Mouse (Mus musculus): ENCODE measurements around the gene Slc20a1.
A peak's percentile ranks its signal among the peaks of the same experiment; 100 is the strongest.

Slc20a1 gene

DNA sequence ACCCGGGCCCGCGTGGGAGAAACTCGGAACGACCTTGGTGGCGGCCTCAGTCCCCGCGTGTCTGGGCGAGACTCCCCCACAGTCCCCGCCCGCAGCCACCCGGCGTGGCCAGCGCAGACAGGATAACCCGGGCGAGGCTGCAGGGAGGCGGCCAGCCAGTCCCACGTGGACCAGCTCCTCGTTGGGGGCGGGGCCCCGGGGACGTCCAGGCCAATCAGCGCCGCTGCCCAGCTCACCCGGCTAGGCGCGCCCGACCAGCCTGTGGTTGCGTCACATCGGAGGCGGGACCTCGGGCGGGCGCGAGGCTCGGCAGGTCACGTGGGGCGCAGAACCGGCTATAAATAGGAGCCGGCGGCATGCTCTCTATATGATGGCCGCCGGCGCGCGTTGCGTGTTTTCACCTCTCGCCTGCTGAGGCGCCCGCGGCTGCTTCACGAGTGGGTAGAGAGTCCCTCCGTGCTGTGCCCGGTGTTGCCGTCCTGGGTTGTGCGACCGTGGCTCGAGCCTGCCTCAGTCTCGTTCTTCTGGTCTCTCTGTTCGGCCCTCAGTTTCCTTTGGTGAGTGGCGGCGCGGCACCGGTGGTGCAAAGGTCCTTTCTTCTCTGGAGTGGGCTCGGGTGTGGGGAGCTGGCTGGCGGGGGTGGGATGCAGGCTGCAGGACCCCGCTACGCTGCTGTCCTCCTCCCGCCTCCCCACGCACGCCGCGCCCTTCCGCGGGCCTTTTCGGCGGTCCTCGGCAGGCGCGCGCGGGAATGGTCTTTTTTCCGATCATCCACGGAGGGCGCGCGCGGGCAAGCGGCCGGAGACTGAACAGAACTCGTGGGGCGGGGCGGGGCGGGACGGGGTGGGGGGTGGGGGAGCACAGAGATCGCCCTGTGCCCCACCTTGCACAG lies at the start of gene Slc20a1:
Slc20a1 (plus strand) TSS at position 329 of the 892 bp plus-strand sequence.
- DNase-seq = peak; percentile 100

DNA sequence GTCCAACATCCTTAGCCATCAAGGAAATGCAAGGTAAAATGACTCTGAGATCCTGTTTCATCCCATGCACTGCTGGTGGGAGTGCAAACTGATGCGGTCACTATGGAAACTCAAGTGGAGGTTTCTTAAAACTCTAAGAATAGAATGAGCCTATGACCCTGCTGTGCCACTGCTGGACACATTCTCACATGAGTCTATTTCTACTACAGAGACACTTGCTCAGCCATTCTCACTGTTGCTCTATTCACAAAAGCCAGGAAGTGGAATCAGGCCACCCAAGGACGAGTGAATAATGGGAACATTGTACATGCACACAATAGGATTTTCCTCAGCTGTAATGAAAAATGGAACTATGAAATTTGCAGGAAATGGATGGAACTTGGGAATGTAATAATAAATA lies 49.7 kb upstream of the Slc20a1 start:
- DNase-seq = no peak

DNA sequence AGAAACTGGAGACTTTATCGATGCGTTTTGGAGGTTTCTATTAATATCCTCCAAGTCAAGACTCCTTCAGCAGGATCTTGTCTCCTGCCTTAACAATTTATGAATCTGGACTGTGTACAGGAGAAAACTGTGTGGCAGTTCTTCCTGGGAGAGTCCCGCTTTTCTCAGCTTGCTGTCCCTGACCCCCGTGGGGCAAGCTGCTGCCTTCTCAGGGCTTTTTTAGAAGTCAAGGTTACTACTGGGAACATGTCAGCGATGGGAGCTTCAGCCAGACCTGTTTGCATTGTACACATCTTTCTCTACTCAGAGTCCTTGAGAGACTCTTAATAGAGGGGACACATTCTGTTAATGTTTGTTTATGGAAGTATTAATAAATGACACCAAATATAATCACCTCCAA lies 48.2 kb upstream of the Slc20a1 start:
- DNase-seq = no peak

DNA sequence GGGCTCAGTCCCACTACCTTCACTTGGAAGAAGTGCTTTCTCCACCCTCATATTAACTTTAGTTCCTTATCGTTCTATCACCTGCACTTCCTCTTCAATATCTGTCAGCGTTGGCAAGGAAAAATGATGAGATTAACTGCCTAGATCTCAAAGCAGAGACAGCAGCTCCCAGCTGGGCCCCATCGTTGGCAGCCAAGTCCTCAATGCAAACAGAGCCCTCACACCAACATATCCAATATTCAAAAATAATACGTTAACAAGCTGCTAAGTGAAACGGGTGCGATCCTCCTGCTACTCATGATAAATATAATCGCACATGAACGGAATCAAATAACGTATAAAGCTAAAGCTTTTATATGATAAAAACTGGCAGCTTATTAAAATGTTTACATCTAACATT lies 47.5 kb upstream of the Slc20a1 start:
- DNase-seq = no peak

DNA sequence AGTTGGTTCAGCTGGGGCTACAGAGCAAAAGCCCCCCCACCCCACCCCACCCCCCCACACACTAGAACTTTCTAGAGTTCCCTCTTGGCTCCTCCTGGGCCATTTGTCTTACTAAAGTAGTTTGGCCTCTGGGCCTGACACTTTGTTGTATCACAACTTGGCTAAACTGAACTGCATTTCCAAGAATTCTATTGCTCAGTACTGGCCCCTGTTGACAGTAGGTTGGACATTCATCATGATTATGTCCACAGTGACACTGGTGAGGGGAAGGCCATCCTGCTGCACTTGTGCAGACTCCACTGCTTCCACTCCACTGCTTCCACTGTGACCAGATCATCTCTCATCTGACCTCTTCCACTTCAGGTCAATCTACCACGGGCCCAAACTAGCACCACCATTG lies 45.8 kb upstream of the Slc20a1 start:
- no peak for DNase-seq

DNA sequence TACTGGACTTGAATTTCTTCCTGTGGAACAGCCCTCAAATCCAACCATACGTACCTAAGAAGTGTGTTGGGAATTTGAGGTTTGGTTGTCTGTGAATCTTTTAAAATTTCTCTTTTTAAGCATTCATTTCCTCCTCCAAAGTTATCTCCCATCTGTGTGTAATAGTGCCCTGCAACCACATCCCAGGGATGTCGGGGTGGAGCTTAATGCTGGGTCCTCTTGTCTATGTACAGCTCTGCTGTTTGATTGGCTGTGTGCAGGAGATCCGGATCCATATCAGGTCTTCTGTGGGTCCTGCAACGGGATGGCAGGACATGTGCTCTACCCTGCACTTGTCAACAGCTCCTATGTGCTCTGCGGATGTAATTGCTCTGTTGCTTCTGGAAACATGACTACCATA lies 33.7 kb upstream of the Slc20a1 start:
- DNase-seq = no peak

DNA sequence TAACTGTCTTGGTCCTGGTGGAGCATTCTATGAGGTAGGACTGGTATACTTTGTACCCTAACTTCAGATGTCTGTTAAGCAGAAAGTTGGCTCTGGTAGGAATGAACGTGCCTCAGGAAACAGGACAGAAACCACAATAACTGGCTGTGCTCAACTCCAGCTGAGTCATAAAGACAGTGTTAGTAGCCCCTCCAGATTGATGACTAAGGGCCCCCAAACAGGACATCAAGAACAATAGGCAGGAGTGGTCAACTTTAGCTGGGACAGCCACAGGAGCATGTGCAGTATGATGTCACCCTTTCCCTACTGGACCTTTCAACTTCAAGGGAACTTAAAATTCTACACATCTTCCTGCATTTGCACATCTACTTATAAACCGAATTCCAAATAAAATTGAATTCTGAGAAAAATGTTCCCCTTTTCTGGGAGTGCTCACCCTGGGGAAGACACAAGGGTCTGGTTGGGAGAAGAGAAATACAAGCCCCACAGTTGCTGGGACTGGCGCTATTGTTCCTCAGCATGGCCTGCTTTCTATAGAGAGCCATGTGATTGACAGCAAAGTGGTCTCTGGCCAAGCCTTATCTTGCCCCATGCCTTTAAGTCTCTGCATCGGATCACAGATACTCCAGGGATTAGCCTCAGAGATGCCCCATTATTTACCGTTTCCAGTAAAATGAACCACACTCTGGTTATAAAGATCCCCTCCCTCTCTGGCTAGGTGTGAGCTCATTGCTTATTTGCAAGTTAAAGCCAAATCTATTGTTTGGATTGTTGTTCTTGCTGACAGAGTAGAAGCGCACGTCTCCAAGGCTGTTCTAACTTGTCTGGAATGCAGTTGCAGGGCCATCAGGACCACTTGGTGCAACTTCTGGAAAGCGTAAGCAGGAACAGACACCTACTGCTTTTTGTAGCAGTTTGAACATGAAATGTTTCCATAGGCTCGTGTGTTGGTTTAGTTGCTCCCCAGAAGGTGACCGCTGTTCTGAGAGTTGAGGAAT lies 31.8 kb upstream of the Slc20a1 start:
- DNase-seq = no peak

DNA sequence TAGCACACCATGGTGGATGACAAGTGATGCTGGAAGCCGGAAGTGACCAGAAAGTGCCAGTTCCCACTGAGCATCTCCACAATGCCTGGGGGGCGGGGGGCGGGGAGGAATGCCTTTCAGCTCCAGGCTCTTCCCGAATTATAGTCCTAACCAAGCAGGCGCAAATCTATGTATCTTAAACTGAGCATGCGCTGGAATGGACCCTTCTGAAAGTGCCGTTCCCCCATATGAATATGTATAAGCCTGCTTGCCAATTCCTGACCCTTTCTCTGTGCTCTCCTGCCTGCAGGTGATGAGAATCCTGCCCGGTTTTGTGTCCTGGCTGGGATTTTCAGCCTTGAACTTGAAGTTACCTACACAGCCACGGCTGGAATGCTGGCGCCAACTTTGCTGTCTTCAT lies 25.2 kb upstream of the Slc20a1 start:
- DNase-seq = no peak

DNA sequence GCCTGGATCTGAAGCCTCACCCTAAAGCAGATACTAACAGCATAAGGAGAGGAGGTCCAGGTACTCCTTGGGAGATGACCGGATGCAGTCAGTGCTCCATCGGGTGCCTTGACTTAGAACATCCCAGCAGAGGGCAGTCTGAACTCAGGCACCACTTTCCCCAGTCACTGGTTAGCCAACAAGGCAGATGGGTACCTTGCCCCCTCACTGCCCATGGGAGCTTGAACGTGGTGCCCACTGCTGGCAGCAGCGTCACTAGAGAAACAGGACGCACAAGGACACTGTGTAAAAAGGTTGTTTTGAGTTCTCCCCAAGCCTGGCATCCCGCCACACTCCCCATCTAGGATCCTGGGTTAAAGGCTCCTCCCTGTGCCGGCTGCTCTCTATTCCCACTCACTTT lies 24.1 kb upstream of the Slc20a1 start:
- DNase-seq = peak; percentile 33

DNA sequence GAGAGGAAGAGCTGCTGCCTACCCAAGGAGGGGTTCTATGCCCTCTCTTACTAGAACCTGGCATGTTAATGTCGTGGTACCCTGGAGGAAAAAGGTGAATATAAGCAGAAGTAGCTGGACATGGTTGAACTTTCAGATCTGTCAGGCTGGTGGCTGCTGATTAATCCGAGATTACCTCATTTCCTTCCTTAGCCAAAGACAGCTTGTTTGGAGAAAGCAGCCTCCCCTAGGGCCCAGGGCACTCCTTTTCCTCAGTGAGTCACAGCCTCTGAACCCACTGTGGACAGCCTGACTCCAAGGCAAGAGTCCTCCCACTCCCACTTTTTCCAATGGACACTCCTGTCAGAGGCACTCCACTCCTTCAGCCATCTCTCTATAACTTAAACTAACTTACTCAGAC lies 22.9 kb upstream of the Slc20a1 start:
- DNase-seq = no peak

DNA sequence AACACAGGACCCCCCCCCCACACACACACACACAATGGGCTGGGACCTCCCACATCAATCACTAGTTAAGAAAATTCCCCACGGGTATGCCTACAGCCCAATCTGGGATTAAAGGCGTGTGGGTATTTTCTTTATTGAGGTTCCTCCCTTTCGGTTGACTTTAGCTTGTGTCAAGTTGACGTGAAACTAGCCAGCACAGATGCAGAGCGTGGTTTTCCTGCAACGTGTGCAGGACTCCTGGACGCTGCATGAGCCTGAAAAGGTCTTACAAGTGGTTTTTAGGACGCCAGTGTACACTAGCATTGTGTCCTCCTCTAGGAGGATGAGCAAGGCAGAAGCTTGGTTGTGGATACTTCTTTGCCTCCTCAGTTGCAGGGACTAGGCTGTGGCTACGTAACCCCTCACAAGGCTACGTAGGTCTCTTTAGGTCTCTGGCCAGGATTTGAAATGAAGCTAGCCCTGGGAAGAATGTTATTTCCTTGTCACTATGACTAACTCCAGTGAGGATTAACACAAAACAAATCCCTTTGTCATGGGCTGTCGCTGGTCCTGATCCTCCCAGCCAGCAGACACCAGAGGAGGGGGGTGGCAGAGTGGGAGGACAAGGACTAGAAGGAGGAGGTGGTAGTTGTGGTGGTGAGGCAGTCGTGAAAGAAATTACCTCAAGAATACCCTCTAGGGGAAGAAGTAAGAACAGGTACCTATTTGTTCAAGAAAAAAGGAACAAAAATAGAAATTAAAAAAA lies 21.7 kb upstream of the Slc20a1 start:
- no peak for DNase-seq

DNA sequence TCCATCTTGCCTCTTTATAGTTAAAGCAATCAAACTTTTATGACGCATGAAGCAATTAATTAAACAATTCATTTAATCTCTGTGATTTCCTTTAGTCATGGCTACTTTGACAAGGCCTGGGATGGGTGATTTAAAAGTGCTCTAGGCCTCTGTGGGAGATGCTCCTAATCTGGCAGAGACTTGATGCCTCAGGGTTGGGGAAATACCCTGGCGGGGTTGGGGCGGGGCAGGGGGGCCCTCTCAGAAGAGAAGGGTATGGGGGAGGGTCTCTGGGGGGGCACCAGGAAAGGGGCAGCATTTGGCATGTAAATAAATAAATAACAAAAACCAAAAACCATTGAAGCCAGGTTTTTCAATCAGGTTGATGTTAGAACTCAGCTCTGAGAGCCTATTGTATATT lies 20.9 kb upstream of the Slc20a1 start:
- DNase-seq = no peak

DNA sequence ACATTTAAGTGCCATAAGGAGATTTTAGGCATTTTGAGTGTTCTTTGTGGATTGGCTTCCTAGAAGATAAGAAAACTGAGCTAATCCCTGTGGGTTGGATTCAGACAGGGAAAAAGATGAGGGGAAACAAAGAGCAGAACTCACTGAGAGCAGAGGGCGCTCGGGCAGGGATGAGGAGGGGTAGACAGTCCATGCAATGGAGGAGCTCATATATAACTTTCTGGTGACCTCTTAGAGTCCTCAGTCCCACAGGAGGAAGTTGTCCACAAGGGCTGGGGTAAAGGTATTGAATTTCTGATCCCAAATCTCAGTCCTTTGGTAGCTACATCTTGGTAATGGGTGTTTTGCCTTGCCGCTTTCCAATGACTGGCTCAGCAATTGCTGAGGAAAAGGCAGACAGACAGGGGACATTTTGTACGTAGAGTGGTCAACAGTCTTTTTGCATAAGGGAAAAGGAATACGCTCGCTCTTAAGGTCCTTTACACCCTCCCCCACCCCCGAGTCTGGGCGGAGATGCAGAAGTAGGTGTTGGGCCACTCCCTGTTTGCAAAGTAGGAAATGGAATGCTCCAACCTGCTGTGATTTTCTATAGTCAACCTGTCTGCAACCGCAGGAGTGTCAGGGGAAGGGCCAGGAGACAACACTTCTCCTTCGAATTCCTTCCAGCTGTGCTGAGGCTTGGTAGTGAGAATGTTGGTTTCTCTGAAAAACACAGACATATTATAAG lies 20.2 kb upstream of the Slc20a1 start:
- DNase-seq = no peak

DNA sequence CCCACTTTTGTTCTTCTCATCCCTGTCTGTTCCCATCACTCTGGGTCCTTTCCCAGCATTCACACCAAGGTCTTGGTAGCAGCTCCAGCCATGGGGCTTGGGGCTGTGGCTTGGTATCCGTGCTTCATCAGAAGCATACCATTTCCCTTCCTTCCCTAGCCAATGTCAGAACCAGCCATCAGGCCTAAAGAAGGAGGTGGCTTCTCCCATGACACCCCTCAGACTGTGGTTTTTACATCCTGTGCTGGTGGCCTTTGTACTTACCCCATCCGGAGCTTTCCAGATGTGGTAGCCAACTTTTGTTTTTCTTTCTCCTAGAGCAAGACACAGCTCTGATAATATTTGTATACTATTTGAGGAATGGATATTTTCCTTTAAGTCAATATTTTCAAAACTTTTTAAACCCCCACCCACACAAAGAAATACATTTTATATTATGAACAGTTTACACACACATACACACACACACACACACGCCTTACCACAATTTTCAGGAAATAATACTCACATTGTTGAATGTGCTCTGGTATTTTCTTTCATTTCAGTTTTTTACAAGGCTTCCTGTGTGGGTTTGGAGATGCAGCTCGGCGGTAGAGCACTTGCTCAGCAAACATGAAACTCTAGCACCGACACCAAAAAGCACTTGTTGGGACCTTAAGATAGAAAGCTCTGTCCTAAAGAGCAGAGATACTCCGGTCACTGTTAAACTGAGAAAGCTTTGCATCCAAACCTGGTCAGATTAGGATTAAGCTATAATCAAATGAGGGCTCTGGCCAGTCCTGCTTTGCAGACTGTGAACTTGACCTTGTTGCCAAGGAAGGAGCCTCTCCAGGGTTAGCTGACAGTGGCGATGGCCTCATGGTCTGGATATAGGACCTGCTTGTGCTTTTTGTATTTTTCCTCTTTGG lies 18.4 kb upstream of the Slc20a1 start:
- DNase-seq = no peak

DNA sequence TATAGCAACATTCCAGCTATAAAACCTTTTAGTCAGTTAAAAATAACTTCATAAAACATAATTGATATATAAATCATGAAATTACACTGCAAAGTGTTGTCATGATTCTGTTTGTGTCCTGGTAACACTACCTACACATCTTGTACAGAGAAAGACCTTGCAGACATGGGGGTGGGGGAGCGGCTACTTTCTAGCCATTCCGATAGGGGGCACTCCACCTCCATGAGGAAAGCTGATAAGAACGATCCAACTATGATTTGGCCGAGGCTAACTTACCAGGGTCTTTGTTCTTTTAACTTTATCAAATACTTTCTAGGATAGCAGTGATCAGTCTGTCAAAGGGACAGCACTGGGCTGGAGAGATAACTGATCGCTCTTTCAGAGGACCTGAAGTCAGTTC lies 17.1 kb upstream of the Slc20a1 start:
- DNase-seq = no peak

DNA sequence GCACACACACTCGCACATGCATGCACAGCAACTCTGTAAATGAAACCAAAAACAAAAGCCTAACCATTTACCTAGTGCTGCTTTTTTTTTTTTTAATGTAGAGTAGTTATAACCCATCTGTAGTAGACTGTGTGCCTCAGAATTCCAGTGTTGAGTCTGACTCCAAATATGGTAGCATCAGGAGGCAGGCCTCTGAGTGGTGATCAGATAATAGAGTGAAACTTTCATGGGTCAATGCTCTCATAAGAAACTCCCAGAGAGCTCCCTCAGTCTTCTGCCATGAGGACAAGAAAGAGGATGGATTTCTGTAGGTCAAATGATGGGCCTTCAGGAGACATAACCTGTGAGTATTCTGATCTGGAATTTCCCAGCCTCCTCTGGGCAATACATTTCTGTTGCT lies 16.2 kb upstream of the Slc20a1 start:
- DNase-seq = no peak

DNA sequence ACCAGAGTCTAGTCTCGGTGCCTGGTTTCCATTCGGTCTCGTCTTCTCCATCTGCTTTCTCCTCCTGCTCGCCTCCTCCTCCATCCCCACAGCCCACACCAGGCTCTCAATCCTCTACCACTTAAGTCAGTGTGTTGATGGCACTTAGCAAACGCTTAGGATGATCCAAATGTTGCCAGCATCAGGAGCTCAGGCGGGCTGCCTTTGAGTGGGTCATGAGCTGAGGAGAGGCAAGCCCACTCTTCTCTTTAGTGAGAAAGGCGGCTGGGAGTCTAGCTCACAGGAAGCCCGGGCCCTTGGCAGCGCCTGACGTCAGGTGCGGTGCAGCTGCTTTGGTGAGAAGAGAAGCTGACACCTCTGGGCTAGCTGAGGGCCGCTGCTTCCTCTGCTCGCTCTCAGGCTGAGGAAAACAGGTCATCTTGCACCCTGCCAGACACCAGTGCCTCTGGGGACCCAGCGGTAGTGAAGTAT lies 15.0 kb upstream of the Slc20a1 start:
- peak; percentile 59 for DNase-seq

DNA sequence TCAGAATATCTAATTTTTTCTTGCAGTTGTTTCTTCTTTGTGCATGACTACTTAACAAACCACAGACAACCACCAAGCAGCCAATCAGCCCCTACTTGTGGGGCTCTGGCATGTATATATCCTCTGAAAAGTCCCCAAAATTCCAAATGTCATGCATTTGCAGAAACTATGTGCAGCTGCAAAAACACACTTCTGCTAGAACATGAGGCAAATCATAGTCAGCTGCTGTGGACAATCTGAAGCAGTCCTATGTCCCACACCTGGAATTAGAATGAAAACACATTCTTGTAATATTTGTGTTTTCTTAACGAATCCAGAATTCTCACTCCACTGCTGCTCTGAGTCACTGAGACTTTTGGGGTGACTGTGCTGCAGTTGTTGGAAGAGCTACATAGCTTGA lies 13.7 kb upstream of the Slc20a1 start:
- DNase-seq = no peak

DNA sequence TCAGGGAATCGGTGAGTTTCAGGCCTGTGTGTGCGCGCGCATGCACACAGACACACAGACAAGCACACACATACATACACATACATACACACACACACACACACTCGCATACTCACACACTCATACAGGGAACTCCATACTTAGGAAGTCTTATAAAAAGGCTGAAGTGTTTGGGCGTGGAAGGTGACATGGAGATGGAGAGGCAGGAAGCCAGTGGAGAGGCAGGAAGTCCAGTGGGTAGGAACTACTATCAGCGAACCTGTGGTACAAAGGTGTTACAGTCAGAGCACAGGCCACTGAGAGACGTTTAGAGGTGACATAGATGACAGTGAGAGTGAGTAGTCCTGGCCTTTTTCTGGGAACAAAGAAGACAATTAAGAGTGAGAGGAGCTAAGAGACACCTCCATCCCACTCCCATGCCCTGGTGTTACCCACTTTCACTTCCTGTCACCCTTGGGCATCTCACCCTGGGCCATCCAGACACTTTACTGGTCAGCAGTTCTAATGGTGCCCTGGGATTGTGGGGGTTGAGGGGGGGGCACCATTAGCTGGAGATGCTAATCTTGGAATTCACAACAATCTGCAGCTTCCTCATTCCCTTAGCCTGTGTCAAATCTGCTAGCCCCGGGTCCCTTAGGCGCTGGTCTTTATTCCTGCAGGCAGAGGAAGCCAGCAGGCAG lies 12.8 kb upstream of the Slc20a1 start:
- DNase-seq = no peak

DNA sequence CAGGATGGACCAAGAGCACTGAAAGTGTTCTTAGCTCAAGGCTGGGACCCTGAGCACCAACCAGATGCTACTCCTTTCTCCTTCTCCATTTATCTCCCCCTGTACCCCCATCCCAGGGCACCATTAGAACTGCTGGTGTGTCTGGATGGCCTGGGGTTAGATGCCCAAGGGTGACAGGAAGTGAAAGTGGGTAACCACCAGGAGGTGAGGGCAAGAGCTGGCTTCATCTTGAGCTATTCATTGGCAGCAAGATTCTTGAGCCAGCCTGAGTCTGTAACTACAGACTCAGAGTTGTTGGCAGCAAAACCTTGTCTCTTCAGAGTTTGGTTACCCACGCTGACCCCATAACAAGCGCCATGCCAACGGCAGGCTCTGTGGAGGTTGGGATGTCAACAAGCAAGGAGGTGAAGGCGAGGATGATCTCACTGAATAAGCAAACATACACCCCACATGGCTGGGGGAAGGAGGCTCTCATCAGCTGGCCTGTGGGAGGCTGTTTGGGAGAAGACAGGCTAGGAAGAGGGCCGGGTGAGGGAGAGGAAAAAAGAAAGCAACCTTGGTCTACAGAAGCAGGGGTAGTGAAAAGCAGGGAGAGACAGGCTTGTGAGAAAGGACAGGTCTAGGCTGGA lies 12.2 kb upstream of the Slc20a1 start:
- peak; percentile 58 for DNase-seq

All from right cerebral cortex, postnatal 25 days (tissue).